Mouse (Mus musculus) cortical plate, adult 2 months (tissue): ENCODE measurements at regions not wholly inside any gene's neighbourhood (a gene's known extent, or its start where the extent isn't known, plus 50 kb on each side); places are given as distances from the start of the nearest gene placed in this dataset.

Experiments
- CTCF ChIP-seq: fragments of 200-500 bp; IDR thresholded peaks from 2 replicates; pipeline ENCODE4 v1.5.1; 2011; ENCODE audit warnings: mild to moderate bottlenecking, control low read depth, low read length; ENCODE audit not compliant: insufficient read depth; ENCODE audit errors: extremely low read depth
- POLR2A ChIP-seq: fragments of 200-500 bp; IDR thresholded peaks from 2 replicates; pipeline ENCODE4 v1.6.1; 2011; ENCODE audit warnings: mild to moderate bottlenecking, low read length, control low read depth; ENCODE audit not compliant: insufficient read depth; ENCODE audit errors: extremely low read depth

GRCm38 (mm10) chr3:150112231-150112630, 1121.9 kb upstream of the Adgrl2 start:
- TF ChIP-seq CTCF (no peak), POLR2A (no peak)
